Mouse (Mus musculus): ENCODE results near the gene Trp53bp2. TPM values are rescaled to one million over a fixed set of nuclear protein-coding genes. Genes with fewer than 3 reads are reported as not detected.

Gene Trp53bp2
- polyA plus RNA-seq, 1 experiment from 2014 or later = 29.0 TPM

- H3K4me2 ChIP-seq = no peak overlapping the region
- no peaks in the 10 kb centered on the region for H3K9me3 ChIP-seq (ENCODE audit: low read depth, low read length)
- no peak overlapping the region for H3K9ac ChIP-seq
- H3K4me1 ChIP-seq (ENCODE audit: insufficient read depth) = no peaks in the 10 kb centered on the region
- peak; percentile 79 for TF ChIP-seq CTCF (IDR thresholded peaks at IDR 0.05; ENCODE audit: low read depth)
- no peak overlapping the region for H3K27ac ChIP-seq (ENCODE audit: low read depth)
- ATAC-seq (ENCODE audit: insufficient read depth) (peak; percentile 38; the same call in 1 of the 2 replicates), DNase-seq (peak; percentile 91)
- 24% methylated on average over 8 of the region's 8 CpGs for WGBS
- no peaks in the 10 kb centered on the region for H3K27me3 ChIP-seq (ENCODE audit: insufficient read depth, low read length)
- no peaks in the 10 kb centered on the region for H3K36me3 ChIP-seq (ENCODE audit: insufficient read depth)
- H3K4me3 ChIP-seq (ENCODE audit: low read depth, low read length) = no peak overlapping the region
These were observed 32.8 kb upstream of the Trp53bp2 start for GRCm38 (mm10) chr1:182376221-182376620.

- DNase-seq (no peak), ATAC-seq (ENCODE audit: insufficient read depth) (no peak)
- Histone ChIP-seq H3K27me3 (ENCODE audit: insufficient read depth, low read length) (no peaks in the 10 kb centered on the region), H3K4me2 (no peak overlapping the region), H3K9me3 (ENCODE audit: low read depth, low read length) (no peaks in the 10 kb centered on the region), H3K9ac (no peak overlapping the region), H3K36me3 (ENCODE audit: insufficient read depth) (no peaks in the 10 kb centered on the region), H3K4me1 (ENCODE audit: insufficient read depth) (no peaks in the 10 kb centered on the region), H3K4me3 (ENCODE audit: low read depth, low read length) (no peak overlapping the region), H3K27ac (ENCODE audit: low read depth) (no peak overlapping the region)
- 90% methylated on average over 7 of the region's 7 CpGs for WGBS
- TF ChIP-seq CTCF (IDR thresholded peaks at IDR 0.05; ENCODE audit: low read depth) = no peak
These were observed 32.1 kb upstream of the Trp53bp2 start for GRCm38 (mm10) chr1:182376826-182377225.

GRCm38 (mm10) chr1:182377519-182377918 lies 31.5 kb upstream of the Trp53bp2 start:
- no peak overlapping the region for H3K27ac ChIP-seq (ENCODE audit: low read depth)
- no peaks in the 10 kb centered on the region for H3K27me3 ChIP-seq (ENCODE audit: insufficient read depth, low read length)
- no peak overlapping the region for H3K4me3 ChIP-seq (ENCODE audit: low read depth, low read length)
- H3K9me3 ChIP-seq (ENCODE audit: low read depth, low read length) = no peaks in the 10 kb centered on the region
- no peaks in the 10 kb centered on the region for H3K4me1 ChIP-seq (ENCODE audit: insufficient read depth)
- H3K36me3 ChIP-seq (ENCODE audit: insufficient read depth) = no peaks in the 10 kb centered on the region
- no peak for DNase-seq
- ATAC-seq (ENCODE audit: insufficient read depth) = no peak
- no peak overlapping the region for H3K9ac ChIP-seq
- WGBS = 79% methylated on average over 6 of the region's 6 CpGs
- H3K4me2 ChIP-seq = no peak overlapping the region
- TF ChIP-seq CTCF (IDR thresholded peaks at IDR 0.05; ENCODE audit: low read depth) = no peak

GRCm38 (mm10) chr1:182378205-182378835 lies 30.7 kb upstream of the Trp53bp2 start:
- ATAC-seq (ENCODE audit: insufficient read depth) (no peak), DNase-seq (no peak)
- Histone ChIP-seq H3K4me2 (no peak overlapping the region), H3K27ac (ENCODE audit: low read depth) (no peak overlapping the region), H3K27me3 (ENCODE audit: insufficient read depth, low read length) (no peaks in the 10 kb centered on the region), H3K36me3 (ENCODE audit: insufficient read depth) (no peaks in the 10 kb centered on the region), H3K4me1 (ENCODE audit: insufficient read depth) (no peaks in the 10 kb centered on the region), H3K4me3 (ENCODE audit: low read depth, low read length) (no peak overlapping the region), H3K9me3 (ENCODE audit: low read depth, low read length) (no peaks in the 10 kb centered on the region), H3K9ac (no peak overlapping the region)
- 59% methylated on average over 11 of the region's 11 CpGs for WGBS
- no peak for TF ChIP-seq CTCF (IDR thresholded peaks at IDR 0.05; ENCODE audit: low read depth)

- H3K4me2 ChIP-seq = no peak overlapping the region
- H3K27ac ChIP-seq (ENCODE audit: low read depth) = no peak overlapping the region
- TF ChIP-seq CTCF (IDR thresholded peaks at IDR 0.05; ENCODE audit: low read depth) = no peak
- no peak overlapping the region for H3K9ac ChIP-seq
- DNase-seq (peak; percentile 14), ATAC-seq (ENCODE audit: insufficient read depth) (no peak)
- no peaks in the 10 kb centered on the region for H3K9me3 ChIP-seq (ENCODE audit: low read depth, low read length)
- no peaks in the 10 kb centered on the region for H3K4me1 ChIP-seq (ENCODE audit: insufficient read depth)
- no peaks in the 10 kb centered on the region for H3K27me3 ChIP-seq (ENCODE audit: insufficient read depth, low read length)
- H3K36me3 ChIP-seq (ENCODE audit: insufficient read depth) = no peaks in the 10 kb centered on the region
- no peak overlapping the region for H3K4me3 ChIP-seq (ENCODE audit: low read depth, low read length)
- WGBS = 71% methylated on average over 7 of the region's 7 CpGs
These were observed 30.1 kb upstream of the Trp53bp2 start for GRCm38 (mm10) chr1:182378876-182379275.

- no peak for ATAC-seq (ENCODE audit: insufficient read depth)
- 77% methylated on average over 7 of the region's 7 CpGs for WGBS
- H3K4me1 ChIP-seq (ENCODE audit: insufficient read depth) = no peaks in the 10 kb centered on the region
- no peaks in the 10 kb centered on the region for H3K36me3 ChIP-seq (ENCODE audit: insufficient read depth)
- H3K9ac ChIP-seq = no peak overlapping the region
- TF ChIP-seq CTCF (IDR thresholded peaks at IDR 0.05; ENCODE audit: low read depth) = no peak
- H3K27ac ChIP-seq (ENCODE audit: low read depth) = no peak overlapping the region
- no peak overlapping the region for H3K4me2 ChIP-seq
- DNase-seq = no peak
- no peaks in the 10 kb centered on the region for H3K27me3 ChIP-seq (ENCODE audit: insufficient read depth, low read length)
- no peak overlapping the region for H3K4me3 ChIP-seq (ENCODE audit: low read depth, low read length)
- no peaks in the 10 kb centered on the region for H3K9me3 ChIP-seq (ENCODE audit: low read depth, low read length)
These were observed 28.3 kb upstream of the Trp53bp2 start for GRCm38 (mm10) chr1:182380683-182381082.

GRCm38 (mm10) chr1:182381327-182381726 lies 27.6 kb upstream of the Trp53bp2 start:
- H3K27ac ChIP-seq (ENCODE audit: low read depth) = no peak overlapping the region
- H3K9me3 ChIP-seq (ENCODE audit: low read depth, low read length) = no peaks in the 10 kb centered on the region
- 74% methylated on average over 3 of the region's 3 CpGs for WGBS
- no peaks in the 10 kb centered on the region for H3K4me1 ChIP-seq (ENCODE audit: insufficient read depth)
- H3K4me2 ChIP-seq = no peak overlapping the region
- H3K27me3 ChIP-seq (ENCODE audit: insufficient read depth, low read length) = no peaks in the 10 kb centered on the region
- no peak overlapping the region for H3K9ac ChIP-seq
- DNase-seq (no peak), ATAC-seq (ENCODE audit: insufficient read depth) (no peak)
- H3K4me3 ChIP-seq (ENCODE audit: low read depth, low read length) = no peak overlapping the region
- no peaks in the 10 kb centered on the region for H3K36me3 ChIP-seq (ENCODE audit: insufficient read depth)
- 0 out of 2 replicates have a peak, but pooled peaks have one; percentile 23 for TF ChIP-seq CTCF (IDR thresholded peaks at IDR 0.05; ENCODE audit: low read depth)
